Mouse (Mus musculus) frontal cortex, postnatal 25 days (tissue): ENCODE measurements at regions not wholly inside any gene's neighbourhood (a gene's known extent, or its start where the extent isn't known, plus 50 kb on each side); places are given as distances from the start of the nearest gene placed in this dataset.
"Not testable (repeated sequence)": the region's sequence is repeated elsewhere in the genome, so short reads cannot be mapped to it uniquely, and the experiment has no call there.

Experiments used
- DNase-seq, 2 experiments: peaks; one replicate each; pipeline ENCODE4 v3.0.0; 2022; ENCODE audit warnings: low spot score in 2 of 2

DNA sequence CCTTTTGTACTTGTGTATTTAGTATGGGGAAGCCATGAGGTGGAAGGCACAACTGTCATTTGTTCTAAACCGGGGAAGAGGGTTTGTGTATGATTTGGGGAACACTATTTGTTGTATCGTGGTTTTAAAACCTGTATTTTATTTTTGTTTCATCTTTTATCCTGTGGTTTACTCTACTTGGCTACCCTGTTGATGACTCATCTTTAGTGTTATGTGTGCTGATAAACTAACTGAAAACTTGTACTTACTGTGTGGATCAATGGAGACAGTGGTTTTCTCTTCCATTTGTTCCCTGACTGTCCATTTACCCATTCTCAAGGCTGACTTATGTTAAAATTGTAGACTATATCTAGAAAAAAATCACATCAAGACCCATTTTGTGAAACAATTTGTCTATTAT is 512.8 kb downstream of the Serpinb8 start:
- DNase-seq, result no peak

DNA sequence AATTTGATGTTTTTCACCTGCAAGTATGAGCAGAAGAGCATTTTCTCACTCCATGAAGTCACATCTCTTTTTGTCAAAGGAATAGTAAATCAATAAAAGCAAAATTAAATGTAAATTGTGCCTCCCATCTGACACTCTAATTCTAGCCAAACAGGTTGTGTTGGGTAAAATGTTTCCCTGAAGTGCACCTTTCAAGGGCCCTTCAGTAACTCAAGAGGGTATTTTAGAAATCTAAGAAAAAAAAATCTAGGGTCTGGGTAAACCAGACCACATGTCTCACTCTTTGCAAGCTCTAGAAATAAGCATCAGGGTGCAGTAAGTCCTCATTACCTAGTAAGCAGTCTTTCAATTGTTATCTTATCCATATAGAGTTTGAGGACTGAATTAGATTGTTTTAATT is 521.2 kb downstream of the Serpinb8 start:
- DNase-seq, result no peak

GRCm38 (mm10) chr1:108127393-108127792 is 537.6 kb downstream of the Serpinb8 start:
- DNase-seq, result no peak

DNA sequence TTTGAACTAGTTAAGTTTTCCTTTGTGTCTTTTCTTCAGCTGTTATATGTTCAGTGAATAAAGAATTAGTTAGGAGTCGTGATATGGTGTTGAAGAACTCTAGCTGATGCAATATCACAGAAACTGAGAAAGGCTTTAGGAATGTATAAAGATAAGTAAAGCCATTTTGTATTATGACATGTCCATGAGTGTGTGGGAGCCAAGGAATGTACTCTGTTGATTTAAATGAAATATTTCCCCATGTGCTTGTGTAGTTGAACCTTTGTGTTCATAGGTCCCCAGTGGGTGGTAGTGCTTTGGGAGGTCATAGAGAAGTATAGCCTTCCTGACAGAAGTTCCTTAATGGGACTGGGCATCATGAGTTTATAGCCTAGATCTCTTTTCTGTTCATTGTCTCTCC is 542.2 kb downstream of the Serpinb8 start:
- DNase-seq, result no peak

DNA sequence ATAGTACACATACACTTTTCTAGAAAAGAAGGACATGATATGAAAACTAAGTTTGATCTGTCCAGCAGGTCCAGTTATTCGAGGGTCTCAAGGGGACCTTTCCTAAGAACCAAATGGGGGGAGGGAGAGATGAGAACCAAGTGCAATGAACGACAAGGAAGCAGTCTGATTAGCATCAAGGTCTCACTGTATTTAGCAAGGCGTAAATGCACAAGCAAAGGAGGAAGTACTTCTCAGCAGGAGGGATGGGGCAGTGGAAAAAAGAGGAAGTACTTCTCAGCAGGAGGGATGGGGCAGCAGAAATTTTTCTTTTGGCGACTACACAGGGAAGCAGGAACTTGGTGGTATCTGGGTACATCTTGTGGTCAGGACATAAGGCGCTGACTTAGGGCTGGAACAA is 545.5 kb downstream of the Serpinb8 start:
- DNase-seq, result not testable (repeated sequence)

GRCm38 (mm10) chr1:108144114-108144513 is 554.3 kb downstream of the Serpinb8 start:
- no peak for DNase-seq

DNA sequence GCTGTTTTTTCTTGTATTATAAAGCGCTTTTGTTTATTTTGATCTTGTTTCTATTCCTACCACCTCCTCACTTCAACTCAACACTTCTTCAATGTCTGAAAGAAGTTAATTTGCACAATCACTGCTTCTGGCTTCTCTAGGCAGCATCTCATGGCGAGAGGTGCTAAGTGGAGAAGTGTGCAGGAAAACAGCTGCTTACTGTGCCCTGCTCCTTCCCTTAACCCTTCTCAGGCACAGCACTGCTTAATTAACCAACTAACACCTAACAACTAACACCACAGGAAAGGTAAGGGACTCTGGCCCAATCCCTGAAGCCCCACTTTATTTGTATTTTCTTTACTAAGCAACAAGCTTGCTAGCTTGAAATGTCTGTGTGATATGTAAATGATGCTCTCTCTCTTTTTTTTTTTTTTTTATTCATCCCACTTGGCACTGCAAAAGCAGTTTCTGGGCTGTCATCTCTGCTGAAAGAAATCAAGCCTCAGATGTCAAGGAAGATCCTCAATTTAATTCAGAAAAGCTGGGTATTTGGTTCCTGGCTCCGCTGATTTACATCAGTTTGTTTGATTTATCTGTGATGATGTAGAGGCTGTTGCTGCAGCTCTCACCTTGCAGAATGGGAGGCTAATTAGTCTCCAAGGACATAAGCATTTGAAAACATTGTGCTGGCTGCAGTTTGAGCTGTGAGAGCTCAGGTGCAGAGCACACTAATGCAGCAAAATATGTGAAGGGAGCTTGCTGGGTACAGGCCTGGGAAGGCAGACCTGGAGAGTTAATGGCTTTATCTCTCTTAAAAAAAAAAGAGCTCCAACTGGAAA is 591.8 kb downstream of the Serpinb8 start:
- no peak for DNase-seq

- no peak for DNase-seq
These were observed 592.3 kb downstream of the Serpinb8 start for GRCm38 (mm10) chr1:108182168-108182539.

DNA sequence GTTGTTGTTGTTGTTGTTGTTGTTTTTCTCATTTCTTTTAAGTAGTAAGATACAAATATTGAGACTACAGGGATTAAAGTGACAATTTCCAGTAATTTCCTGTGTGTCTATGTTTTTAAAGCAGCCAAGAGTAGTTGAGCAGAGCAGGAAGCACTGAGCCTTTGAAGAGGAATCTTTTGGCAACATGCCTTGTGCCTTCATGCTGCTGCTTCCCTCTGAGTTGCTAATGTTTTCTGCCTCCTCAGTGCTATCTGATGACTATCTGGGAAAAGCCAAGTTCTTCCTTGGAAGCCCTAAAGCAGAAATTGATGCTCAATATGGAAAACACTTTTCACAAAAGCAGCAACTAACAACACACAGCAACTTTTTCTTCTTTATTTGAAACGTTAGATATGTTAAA is 634.2 kb downstream of the Serpinb8 start:
- DNase-seq, result no peak

DNA sequence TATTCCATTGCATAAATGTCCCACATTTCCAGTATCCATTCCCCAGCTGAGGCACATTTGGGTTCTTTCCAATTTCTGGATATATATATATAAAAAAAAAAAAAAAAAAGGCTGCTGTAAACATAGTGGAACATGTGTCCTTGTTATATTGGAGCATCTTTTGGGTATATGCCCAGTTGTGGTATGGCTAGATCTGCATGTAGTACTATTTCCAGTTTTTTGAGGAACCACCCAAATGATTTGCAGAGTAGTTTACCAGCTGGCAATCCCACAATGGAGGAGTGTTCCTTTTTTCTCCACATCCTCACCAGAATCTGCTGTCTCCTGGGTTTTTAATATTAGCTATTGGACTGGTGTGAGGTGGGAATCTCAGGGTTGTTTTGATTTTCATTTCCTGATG is 650.3 kb downstream of the Serpinb8 start:
- DNase-seq, result no peak

GRCm38 (mm10) chr1:108255147-108255546 is 665.3 kb downstream of the Serpinb8 start:
- no peak for DNase-seq

DNA sequence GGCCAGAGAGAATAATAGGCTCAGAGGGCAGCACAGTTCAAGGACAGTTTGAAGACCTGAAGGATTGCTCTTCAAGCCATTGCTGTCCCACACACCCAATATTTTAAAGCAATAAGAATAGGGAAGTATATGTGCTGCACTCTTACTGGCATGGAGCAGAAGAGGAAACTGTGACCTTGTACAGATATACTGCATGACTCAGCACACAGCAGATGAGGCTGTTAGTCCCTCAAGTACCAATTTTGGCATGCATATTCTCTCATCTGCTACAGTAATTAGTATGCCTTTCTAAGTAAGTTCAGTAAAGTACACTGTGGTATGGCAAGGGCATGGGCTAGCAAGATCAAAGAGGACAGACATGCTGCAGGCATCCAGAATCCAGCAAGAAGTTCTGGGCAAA is 669.5 kb downstream of the Serpinb8 start:
- no peak for DNase-seq

DNA sequence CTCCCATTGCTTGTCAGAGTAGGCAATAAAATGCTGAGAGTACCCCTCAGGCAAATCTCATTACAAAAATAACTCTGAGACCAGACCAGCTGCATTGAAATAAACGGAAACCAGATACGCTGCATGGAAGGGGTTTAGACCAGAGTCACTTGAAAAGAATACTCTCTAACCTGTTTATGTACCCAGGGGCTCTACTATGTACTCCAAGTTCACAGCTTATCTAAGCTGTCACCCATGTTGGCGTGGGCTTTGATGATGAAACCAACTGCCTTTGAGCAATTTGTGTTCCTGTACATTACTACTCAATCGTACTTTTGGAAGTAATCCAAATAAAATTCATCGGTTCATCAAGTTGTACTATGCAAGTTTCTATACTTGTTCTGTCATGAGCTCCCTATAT is 692.3 kb downstream of the Serpinb8 start:
- DNase-seq, result no peak

GRCm38 (mm10) chr1:108286571-108286970 is 696.8 kb downstream of the Serpinb8 start:
- no peak for DNase-seq
